Mouse (Mus musculus) bone marrow macrophage, adult 2 months (primary cell): ENCODE measurements around the gene Gm17018. TPM values are rescaled to one million over a fixed set of nuclear protein-coding genes. Genes with fewer than 3 reads are reported as not detected.

Experiments used
- H3K27ac ChIP-seq: 2 replicates; pipeline ENCODE4 v1.5.1; 2012; ENCODE audit warnings: low read depth, low read length; ENCODE audit not compliant: insufficient read depth
- H3K4me1 ChIP-seq: 2 replicates; pipeline ENCODE4 v1.6.1; 2012; ENCODE audit warnings: low read length; ENCODE audit not compliant: control insufficient read depth, insufficient read depth
- H3K4me3 ChIP-seq: 2 replicates; pipeline ENCODE4 v1.5.1; 2012; ENCODE audit warnings: mild to moderate bottlenecking, low read length, moderate library complexity; ENCODE audit not compliant: insufficient read depth
- CTCF ChIP-seq: IDR thresholded peaks from 2 replicates; pipeline ENCODE4 v1.5.1; 2012; ENCODE audit warnings: low read depth, mild to moderate bottlenecking, low read length, moderate library complexity
- POLR2A ChIP-seq: IDR thresholded peaks from 2 replicates; pipeline ENCODE4 v1.6.1; 2012; ENCODE audit warnings: mild to moderate bottlenecking, low read depth, low read length, borderline replicate concordance
- polyA plus RNA-seq: library from polyadenylated mRNA; stranded (reverse); fragments of >200 nt; gene quantifications from 2 replicates; pipeline ENCODE4 v1.2.4, GENCODE M21; 2012; ENCODE audit not compliant: missing spikeins, insufficient read depth, insufficient read length

The Gm17018 gene
- polyA plus RNA-seq, 1 experiment = 35.3 TPM

DNA sequence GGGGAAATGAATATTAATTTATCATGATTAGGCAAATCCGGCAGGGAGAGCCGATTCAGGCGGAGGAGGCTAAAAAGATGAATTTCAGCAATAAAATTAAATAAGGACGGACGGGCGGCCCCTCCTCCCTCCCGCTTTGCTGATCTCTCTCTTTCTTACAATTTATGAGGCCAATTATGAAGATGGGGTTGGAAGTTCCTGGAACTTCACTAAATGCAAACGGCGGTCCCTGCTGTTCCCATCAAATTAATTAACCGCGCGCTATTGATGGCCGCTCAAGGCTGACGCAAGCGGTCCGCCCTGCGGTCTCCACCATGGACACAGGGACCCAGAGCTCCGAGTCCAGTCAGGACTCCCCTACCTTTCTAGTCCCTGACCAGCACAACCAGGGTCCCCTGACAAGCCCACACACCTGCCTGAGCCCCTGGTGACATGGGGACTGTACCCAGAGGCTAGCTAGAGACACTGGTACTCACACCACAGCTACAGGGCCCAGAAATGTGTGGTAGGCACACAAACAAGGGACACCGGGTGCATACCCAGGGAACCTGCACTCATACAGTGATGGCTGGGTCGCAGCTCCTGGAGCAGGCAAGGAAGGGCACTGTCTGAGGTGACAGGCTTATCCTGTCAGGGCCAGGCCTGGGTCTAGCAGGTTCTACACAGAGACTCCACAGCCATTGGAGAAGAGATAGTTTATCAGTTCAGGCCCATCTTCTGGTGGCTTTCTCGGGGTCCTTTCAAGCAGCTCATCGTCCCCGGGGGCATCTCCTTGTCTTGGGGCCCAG is 11.1 kb upstream of the Gm17018 start:
- TF ChIP-seq CTCF (no peak), POLR2A (no peak)
- H3K4me3 ChIP-seq = no peak overlapping the region
- peaks cover 13% of the 10 kb centered on the region for H3K4me1 ChIP-seq
- 0 out of 2 replicates have a peak overlapping the region, but pooled peaks have one; percentile 27 for H3K27ac ChIP-seq

DNA sequence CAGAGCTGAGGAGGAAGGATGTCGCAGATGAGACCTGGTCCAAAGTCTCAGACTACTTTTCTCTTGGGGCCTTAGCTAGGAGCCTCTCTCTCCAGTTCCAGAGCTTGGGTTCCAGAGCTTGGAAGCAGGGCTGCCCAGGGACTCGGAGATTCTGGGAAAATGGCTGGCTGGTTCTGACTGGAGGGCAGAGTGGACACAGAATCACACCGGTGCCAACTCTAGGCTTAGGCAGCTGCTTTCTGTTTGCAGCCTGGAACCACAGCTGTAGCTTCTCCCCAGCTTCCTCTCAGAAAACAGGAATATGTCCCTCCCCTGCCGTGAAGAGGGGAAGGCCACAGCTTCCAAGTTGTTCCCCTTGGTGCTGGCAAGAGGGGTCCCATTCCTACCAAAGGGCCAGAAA is 10.5 kb upstream of the Gm17018 start:
- TF ChIP-seq CTCF = no peak
- no peak for TF ChIP-seq POLR2A
- Histone ChIP-seq H3K27ac (peak overlapping the region; percentile 27; the same call in 1 of the 2 replicates), H3K4me3 (no peak overlapping the region), H3K4me1 (peaks cover 13% of the 10 kb centered on the region)

DNA sequence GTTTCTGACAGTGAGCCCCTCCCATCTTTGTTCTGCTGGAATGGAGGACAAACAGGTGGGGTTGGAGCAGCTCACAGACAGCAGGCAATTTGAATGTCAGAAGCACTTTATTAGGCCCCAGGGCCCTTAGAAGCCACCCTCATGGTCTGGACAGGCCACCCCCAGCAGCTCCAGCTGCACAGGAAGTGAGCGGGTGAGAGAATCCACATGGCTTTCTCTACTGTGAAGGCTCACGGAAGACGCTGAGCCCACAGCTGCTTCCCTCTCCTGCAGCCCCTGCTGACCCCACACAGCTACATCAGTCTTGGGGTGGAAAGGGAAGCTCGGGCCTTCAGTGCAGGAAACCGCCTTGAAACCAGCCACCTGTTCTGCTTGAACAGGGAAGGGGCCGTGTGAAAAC is 8.2 kb upstream of the Gm17018 start:
- TF ChIP-seq CTCF = no peak
- TF ChIP-seq POLR2A = no peak
- Histone ChIP-seq H3K27ac (no peak overlapping the region), H3K4me1 (peaks cover 13% of the 10 kb centered on the region), H3K4me3 (no peak overlapping the region)

DNA sequence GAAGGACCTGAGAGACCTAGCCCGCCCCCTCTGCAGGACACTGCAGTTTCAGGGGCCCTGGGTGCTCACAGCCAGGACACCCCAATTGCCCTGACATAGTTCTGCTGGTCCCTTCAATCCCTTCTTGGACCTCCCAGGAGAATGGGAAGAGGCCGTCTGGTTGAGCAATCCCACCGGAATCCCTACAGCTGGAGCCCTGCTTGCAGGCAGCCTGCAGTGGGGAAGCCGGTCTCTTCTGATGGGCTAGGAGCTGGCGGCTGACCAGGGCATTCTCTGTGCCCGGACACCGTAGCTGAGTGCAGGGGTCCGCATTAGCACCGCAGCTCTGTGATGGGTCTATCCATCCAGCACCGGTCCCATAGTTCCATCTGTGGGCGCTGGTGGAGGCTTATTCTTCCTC is 6.3 kb upstream of the Gm17018 start:
- TF ChIP-seq POLR2A (no peak), CTCF (no peak)

DNA sequence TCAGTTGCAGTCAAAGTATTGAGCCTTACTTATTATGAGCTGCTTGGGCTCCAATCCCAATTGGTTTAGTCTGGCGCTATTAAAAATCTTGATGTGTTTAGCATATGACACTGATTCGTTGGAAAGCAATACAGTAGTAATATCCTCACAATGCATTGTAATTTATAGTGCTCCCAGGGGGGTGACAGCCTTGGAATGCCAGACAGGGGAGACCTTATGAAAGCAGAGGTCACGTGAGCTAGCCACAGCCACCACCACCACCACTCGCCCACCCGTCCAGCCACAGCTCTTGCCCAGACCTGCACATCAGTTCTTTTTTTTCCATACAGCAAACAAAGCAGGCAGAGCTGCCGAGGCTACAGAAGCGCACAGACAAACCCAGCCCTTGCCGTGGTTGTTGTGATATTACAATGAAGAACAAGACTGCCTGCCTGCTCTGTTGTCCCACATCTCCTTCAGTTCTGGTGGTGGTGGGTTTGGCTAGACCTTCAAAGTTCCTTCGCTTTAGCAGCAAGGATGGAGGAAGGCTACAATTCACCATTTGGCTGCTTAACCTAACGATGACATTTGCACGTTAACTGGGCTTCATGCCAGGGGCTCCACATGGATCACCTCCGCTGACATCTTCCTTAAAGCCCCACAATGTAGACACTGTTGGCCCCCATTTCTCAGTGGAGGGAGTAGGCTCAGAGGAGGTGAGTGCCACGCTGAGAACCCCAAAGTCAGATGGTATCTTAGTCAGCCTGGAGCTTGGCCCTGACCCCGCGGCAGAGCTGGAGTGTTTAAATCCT is 5.7 kb downstream of the Gm17018 start:
- TF ChIP-seq POLR2A (no peak), CTCF (no peak)
- Histone ChIP-seq H3K4me1 (peaks cover 21% of the 10 kb centered on the region), H3K4me3 (no peak overlapping the region), H3K27ac (no peak overlapping the region)

More for the DNA sequence above, 6.3 kb upstream of the Gm17018 start:
- Histone ChIP-seq H3K4me3 (no peak overlapping the region), H3K4me1 (peaks cover 13% of the 10 kb centered on the region), H3K27ac (no peak overlapping the region)

DNA sequence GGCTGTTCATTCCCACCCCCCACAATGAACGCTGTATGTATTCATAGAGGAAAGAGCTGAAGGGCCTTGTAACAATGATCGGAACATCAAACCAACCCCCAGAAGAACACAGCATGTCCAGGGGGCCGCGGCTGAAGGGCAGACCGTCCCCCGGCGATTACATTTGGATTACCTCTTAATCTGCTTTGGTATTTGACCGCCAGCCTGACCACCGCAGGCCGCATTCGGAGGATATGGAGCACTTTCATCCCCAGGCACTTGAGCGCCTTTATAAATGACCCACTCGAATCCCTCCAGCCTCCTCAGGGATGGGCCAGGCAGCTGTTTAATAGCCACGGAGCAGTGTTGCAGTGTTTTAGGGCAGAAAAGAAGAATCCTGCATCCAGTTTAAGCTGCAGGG is 7.0 kb downstream of the Gm17018 start:
- no peak for TF ChIP-seq POLR2A
- Histone ChIP-seq H3K27ac (no peak overlapping the region), H3K4me1 (peaks cover 12% of the 10 kb centered on the region), H3K4me3 (no peak overlapping the region)

DNA sequence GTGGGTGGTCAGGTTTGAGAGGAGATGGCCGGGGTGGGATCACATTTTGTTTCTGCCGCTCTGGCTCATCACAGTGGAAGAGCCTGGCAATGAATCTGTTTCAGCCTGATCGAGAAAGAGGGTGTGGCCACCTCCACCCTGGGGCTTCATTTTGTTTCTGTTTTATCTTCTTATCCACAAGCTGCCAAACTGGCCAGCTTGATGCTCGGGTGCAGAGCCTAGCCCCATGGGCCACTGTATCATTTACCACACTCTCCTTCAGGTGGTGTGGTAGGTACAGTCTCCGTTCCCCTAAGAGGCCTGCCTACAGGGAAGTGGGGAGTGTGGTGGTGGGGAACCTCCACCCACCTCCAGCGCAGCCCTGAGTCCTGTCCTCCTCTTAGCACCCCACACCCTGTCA is 12.6 kb downstream of the Gm17018 start:
- peaks cover 19% of the 10 kb centered on the region for H3K4me1 ChIP-seq
- TF ChIP-seq CTCF (no peak), POLR2A (no peak)
- H3K4me3 ChIP-seq = no peak overlapping the region
- no peak overlapping the region for H3K27ac ChIP-seq

DNA sequence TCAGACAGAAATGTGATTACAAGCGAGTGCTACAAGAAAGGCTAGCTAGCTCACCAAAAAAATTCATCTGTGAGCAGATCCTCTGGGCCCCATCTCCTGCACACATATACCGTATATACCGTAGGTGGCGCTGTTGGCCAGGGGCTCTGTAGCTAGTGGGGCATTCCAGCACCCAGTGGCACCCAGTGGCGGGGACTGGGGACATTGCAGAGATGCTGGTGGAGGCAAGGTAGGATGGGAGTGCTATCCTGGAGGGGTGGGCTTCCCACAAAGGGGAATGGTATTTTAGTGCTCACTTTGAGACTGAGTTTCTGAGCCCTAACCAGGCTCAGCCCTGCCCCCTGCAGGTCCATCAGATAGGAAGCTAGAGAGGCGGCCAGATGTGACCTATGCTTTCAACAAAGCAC is 13.4 kb downstream of the Gm17018 start:
- no peak overlapping the region for H3K4me3 ChIP-seq
- peaks cover 19% of the 10 kb centered on the region for H3K4me1 ChIP-seq
- H3K27ac ChIP-seq = no peak overlapping the region
- TF ChIP-seq POLR2A (no peak), CTCF (peak; percentile 99)

DNA sequence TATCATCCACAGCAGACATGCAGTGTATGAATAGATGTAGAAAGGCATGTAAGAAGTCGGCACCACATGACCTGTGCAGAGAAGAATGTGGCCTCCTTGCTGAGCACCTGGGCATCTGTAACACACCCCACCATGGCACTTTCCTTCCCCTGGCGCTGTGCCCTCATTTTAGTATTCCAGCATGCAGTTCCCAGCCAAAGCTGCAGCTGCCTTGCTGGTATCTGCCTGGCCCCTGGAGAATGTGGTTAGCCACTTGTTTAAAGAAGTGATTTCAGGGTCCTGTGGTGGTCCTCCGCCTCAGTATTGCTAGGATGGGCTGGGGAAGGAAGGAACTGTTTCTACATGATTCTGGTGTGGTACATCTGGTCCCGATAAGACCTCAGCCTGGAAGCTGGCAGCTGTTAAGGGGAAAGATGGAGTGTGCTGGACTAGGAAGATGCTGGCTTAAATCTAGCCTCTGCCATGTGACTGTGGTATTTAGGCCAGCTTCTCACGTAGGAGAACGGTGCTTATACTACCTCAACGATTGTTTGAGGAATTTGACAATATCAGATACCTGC is 14.0 kb downstream of the Gm17018 start:
- Histone ChIP-seq H3K4me1 (peaks cover 19% of the 10 kb centered on the region), H3K27ac (peak overlapping the region; percentile 42), H3K4me3 (no peak overlapping the region)

DNA sequence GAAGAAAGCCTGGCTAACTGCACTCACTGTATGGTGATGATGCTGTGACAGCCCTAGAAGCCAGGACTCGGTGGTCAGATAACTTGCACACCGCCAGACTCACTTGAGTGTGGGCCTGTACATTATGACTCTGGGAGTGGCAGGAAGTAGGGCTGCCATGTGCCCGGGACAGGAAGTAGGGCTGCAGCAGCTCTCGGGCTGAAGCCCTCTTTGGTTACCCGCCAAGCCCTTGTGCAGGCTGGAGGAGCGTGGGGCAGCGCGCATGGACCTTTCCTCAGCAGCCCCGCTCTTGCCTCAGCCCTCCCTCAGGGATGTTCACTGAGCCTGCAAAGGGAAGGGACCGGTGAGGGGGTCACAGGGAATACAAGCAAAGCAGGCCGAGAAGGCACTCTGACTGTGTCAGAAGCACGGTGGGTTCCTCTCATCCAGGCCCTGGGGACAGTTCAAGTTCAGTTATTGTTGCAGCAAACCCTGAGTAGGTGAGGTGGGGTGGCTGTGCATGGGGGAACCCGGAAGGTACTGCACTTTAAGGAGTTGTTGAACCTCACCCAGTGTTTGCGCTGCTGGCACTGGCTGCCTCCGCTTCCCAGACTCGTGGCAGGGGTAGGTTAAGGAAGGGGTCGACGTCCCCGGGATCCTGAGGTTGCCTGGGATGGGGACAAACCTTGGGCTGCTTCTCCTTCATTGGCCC is 14.7 kb downstream of the Gm17018 start:
- Histone ChIP-seq H3K4me3 (peak overlapping the region; percentile 19), H3K27ac (peak overlapping the region; percentile 42), H3K4me1 (peaks cover 19% of the 10 kb centered on the region)
- no peak for TF ChIP-seq POLR2A
- 0 out of 2 replicates have a peak, but pooled peaks have one; percentile 1 for TF ChIP-seq CTCF

More for the DNA sequence above, 14.0 kb downstream of the Gm17018 start:
- no peak for TF ChIP-seq POLR2A
- TF ChIP-seq CTCF = 0 out of 2 replicates have a peak, but pooled peaks have one; percentile 3
